Mouse (Mus musculus) lung, postnatal 25 days (tissue): ENCODE data around the gene Gm2056.
"Not testable (repeated sequence)": the region's sequence is repeated elsewhere in the genome, so short reads cannot be mapped to it uniquely, and the experiment has no call there.

Experiments used
- DNase-seq: peaks from one replicate; pipeline ENCODE4 v3.0.0; 2022; ENCODE audit warnings: low spot score

Gene Gm2056

GRCm38 (mm10) chr12:88026704-88027103 lies at the start of gene Gm2056:
Gene Gm2056 (plus strand): TSS chr12:88027004.
- not testable (repeated sequence) for DNase-seq

DNA sequence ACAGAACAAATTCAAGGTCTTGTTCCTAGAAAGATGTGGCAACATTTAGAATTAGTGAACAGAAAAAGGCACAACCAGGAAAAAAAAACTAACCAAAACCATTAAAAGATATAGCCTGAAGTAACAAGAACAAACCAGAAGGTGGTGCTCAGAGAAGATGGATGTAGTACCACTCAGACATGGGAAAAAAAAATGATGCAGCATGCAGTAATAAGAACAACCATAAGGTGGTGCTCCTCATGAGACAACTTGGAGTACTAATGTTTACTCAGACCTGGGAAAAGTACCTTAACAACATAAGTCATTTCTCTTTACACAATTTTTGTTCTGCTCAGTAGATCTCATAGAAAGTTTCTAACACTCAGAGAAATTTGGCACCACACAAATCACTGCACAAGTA lies 42.8 kb upstream of the Gm2056 start:
- DNase-seq = not testable (repeated sequence)

GRCm38 (mm10) chr12:88004118-88004517 lies 22.7 kb upstream of the Gm2056 start:
- DNase-seq = not testable (repeated sequence)

DNA sequence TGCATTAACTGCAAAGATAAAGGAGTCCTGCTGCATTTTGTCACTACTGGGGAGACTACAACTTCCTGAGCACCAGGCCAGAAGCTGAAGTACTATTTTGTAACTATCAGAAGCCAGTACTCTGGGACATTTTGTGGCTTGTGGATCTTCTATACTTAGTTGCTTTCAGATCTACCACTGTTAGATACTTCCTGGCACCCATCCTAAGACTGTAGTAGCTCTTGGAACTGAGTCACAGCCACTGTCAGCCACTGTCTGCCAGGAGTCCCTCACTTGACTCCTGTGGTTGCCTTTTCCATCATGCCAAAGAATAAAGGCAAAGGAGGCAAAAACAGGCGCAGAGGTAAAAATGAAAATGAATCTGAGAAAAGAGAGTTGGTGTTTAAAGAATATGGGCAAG lies 15.3 kb upstream of the Gm2056 start, which contains the start of gene Gm2075:
Gene Gm2075, plus strand, starts transcription at position 301 of the 400 bp plus-strand sequence.
- not testable (repeated sequence) for DNase-seq

GRCm38 (mm10) chr12:88018671-88019070 lies 8.1 kb upstream of the Gm2056 start, which contains the start of gene Gm6803:
Gene Gm6803 (minus strand): TSS chr12:88018771.
- not testable (repeated sequence) for DNase-seq

DNA sequence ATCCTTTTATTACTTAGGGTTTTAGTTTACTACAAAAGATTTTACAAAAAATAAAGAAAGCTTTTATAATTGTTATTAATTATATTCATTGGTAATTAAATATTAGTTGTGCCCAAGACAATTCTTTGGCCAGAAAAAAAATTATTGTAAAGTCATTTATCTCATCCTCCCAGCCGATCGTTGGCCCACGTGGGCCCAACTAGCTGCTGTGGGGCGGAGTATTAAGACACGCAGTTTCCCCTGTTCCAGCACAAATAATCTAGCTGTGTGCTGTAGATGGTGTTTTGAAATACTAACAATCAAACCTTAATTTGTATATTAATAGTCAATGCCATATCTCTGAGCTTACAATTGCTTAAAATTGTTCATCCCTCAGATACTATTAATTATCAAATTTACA lies 5.4 kb downstream of the Gm2056 start:
- not testable (repeated sequence) for DNase-seq

DNA sequence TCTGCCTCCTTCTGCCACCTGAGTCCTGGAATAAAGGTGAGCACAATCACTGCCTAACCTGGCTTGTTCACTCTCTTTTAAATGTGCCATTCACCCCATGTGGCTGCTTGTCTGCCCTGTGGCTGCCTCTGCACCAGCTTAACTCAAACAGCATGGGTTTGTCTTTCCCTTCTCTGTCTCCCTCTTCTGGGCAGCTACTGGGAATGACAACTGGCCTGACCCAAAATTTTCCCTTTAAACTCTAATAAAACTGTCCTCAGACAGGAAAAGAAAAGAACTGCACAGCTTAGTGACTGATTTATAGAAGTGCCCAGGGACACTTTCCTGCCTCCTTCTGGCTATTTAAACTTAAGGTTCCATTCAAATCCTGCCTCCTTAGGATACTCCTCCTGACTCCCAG lies 12.3 kb downstream of the Gm2056 start:
- DNase-seq = not testable (repeated sequence)

DNA sequence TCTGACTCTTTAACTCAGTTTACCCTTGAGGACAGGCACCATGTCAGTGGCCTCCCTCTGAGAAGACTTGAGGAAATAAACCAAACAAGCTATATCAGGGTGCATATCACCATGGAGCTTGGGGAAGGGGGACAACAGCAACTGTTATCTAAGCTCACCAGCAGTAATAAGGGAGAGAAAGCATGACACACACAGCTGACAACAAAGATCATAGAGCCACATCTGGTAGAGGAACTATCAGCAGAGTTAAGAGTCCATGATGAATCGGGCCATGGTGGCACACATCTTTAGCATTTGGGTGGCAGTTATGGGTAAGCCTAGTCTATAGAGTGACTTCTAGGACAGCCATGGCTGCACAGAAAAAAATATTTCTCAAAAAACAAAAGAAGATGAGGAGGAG lies 12.9 kb downstream of the Gm2056 start:
- DNase-seq = not testable (repeated sequence)

- DNase-seq = not testable (repeated sequence)
These were observed 18.4 kb downstream of the Gm2056 start for GRCm38 (mm10) chr12:88045226-88045625.
